Mouse (Mus musculus) heart, embryonic 16.5 days (tissue): ENCODE measurements at regions not wholly inside any gene's neighbourhood (a gene's known extent, or its start where the extent isn't known, plus 50 kb on each side); places are given as distances from the start of the nearest gene placed in this dataset.

ENCODE experiments used
- ATAC-seq: fragments of 200-750 bp; cut with Nextera tagmentation; replicated peaks from 2 replicates; pipeline ENCODE4 v1.8.0; 2017; ENCODE audit warnings: moderate number of reproducible peaks; ENCODE audit not compliant: insufficient read depth, low FRiP score; ENCODE audit errors: extremely low read depth
- H3K27ac ChIP-seq: fragments of 300-500 bp; sonication (generic); 2 replicates; pipeline ENCODE4 v1.5.1; 2014; ENCODE audit warnings: mild to moderate bottlenecking, low read length, control low read depth, moderate library complexity
- H3K27me3 ChIP-seq: fragments of 300-500 bp; sonication (generic); 2 replicates; pipeline ENCODE4 v1.6.1; 2014; ENCODE audit warnings: low read length, mixed read lengths; ENCODE audit not compliant: control insufficient read depth, insufficient read depth
- H3K36me3 ChIP-seq: fragments of 300-500 bp; sonication (generic); 2 replicates; pipeline ENCODE4 v1.6.1; 2014; ENCODE audit not compliant: control insufficient read depth, insufficient read depth
- H3K4me1 ChIP-seq: fragments of 300-500 bp; sonication (generic); 2 replicates; pipeline ENCODE4 v1.6.1; 2014; ENCODE audit warnings: low read length, mixed read lengths; ENCODE audit not compliant: control insufficient read depth, insufficient read depth
- H3K4me2 ChIP-seq: fragments of 300-500 bp; sonication (generic); 2 replicates; pipeline ENCODE4 v1.6.1; 2014; ENCODE audit warnings: low read depth, mild to moderate bottlenecking, control low read depth, low read length
- H3K4me3 ChIP-seq: fragments of 300-500 bp; sonication (generic); 2 replicates; pipeline ENCODE4 v1.5.1; 2014; ENCODE audit warnings: mild to moderate bottlenecking, control low read depth, low read length
- H3K9ac ChIP-seq: fragments of 300-500 bp; sonication (generic); 2 replicates; pipeline ENCODE4 v1.6.1; 2014; ENCODE audit warnings: low read length, control low read depth
- H3K9me3 ChIP-seq: fragments of 300-500 bp; sonication (generic); replicated peaks from 2 replicates; pipeline ENCODE4 v1.6.1; 2016; ENCODE audit warnings: low read length; ENCODE audit not compliant: control insufficient read depth
- WGBS: fragments of 180-500 bp; shearing (Covaris S2); extraction: QIAGEN DNeasy Blood & Tissue Kit; methylation state at CpG from one replicate; pipeline ENCODE4 v1.1.7; 2014; 5-methylcytosine and 5-hydroxymethylcytosine counted together

- H3K9me3 ChIP-seq: no peaks in the 10 kb centered on the region
- WGBS: 88% methylated on average over 1 of the region's 1 CpGs
- H3K4me1 ChIP-seq: peaks cover 8% of the 10 kb centered on the region; the same call in 1 of the 2 replicates
- H3K36me3 ChIP-seq: no peaks in the 10 kb centered on the region
- no peak overlapping the region for H3K27ac ChIP-seq
- no peaks in the 10 kb centered on the region for H3K27me3 ChIP-seq
- H3K4me3 ChIP-seq: no peak overlapping the region
- H3K9ac ChIP-seq: no peak overlapping the region
- ATAC-seq: no peak
- no peak overlapping the region for H3K4me2 ChIP-seq
Measured at GRCm38 (mm10) chr13:59945631-59946030, 122.7 kb upstream of the Tut7 start.

GRCm38 (mm10) chr13:59943602-59944140 is 120.7 kb upstream of the Tut7 start:
- no peak for ATAC-seq
- no peak overlapping the region for H3K9ac ChIP-seq
- H3K4me3 ChIP-seq: no peak overlapping the region
- H3K36me3 ChIP-seq: no peaks in the 10 kb centered on the region
- no peak overlapping the region for H3K4me2 ChIP-seq
- H3K27ac ChIP-seq: no peak overlapping the region
- WGBS: 57% methylated on average over 5 of the region's 5 CpGs
- H3K27me3 ChIP-seq: no peaks in the 10 kb centered on the region; the same call in 1 of the 2 replicates
- H3K9me3 ChIP-seq: no peaks in the 10 kb centered on the region
- H3K4me1 ChIP-seq: peaks cover 6% of the 10 kb centered on the region; the same call in 1 of the 2 replicates

GRCm38 (mm10) chr13:59943020-59943419 is 120.1 kb upstream of the Tut7 start:
- H3K4me3 ChIP-seq: no peak overlapping the region
- no peak overlapping the region for H3K4me2 ChIP-seq
- no peak overlapping the region for H3K9ac ChIP-seq
- H3K9me3 ChIP-seq: no peaks in the 10 kb centered on the region
- no peak overlapping the region for H3K27ac ChIP-seq
- no peaks in the 10 kb centered on the region; the same call in 1 of the 2 replicates for H3K27me3 ChIP-seq
- peaks cover 1% of the 10 kb centered on the region; the same call in 1 of the 2 replicates for H3K4me1 ChIP-seq
- no peak for ATAC-seq
- 86% methylated on average over 3 of the region's 3 CpGs for WGBS
- no peaks in the 10 kb centered on the region for H3K36me3 ChIP-seq

- WGBS: 69% methylated on average over 3 of the region's 3 CpGs
- Histone ChIP-seq H3K4me2 (no peak overlapping the region), H3K4me3 (no peak overlapping the region)
Measured at GRCm38 (mm10) chr13:59941519-59941918, 118.6 kb upstream of the Tut7 start.

GRCm38 (mm10) chr13:59940414-59941205 is 117.7 kb upstream of the Tut7 start:
- no peaks in the 10 kb centered on the region; the same call in 1 of the 2 replicates for H3K27me3 ChIP-seq
- H3K27ac ChIP-seq: no peak overlapping the region
- H3K36me3 ChIP-seq: no peaks in the 10 kb centered on the region
- 30% methylated on average over 16 of the region's 16 CpGs for WGBS
- no peak overlapping the region for H3K4me3 ChIP-seq
- no peak for ATAC-seq
- H3K9me3 ChIP-seq: no peaks in the 10 kb centered on the region
- H3K4me2 ChIP-seq: peak overlapping the region; percentile 27; the same call in 1 of the 2 replicates
- H3K4me1 ChIP-seq: no peaks in the 10 kb centered on the region
- H3K9ac ChIP-seq: no peak overlapping the region

More at GRCm38 (mm10) chr13:59941519-59941918, 118.6 kb upstream of the Tut7 start:
- H3K9ac ChIP-seq: no peak overlapping the region
- H3K36me3 ChIP-seq: no peaks in the 10 kb centered on the region
- no peaks in the 10 kb centered on the region for H3K4me1 ChIP-seq
- H3K27me3 ChIP-seq: no peaks in the 10 kb centered on the region; the same call in 1 of the 2 replicates
- ATAC-seq: no peak
- H3K9me3 ChIP-seq: no peaks in the 10 kb centered on the region
- no peak overlapping the region for H3K27ac ChIP-seq

GRCm38 (mm10) chr13:59939886-59940285 is 116.9 kb upstream of the Tut7 start:
- H3K36me3 ChIP-seq: no peaks in the 10 kb centered on the region
- H3K4me1 ChIP-seq: no peaks in the 10 kb centered on the region
- no peak overlapping the region for H3K4me3 ChIP-seq
- no peak overlapping the region for H3K4me2 ChIP-seq
- ATAC-seq: no peak
- no peak overlapping the region for H3K9ac ChIP-seq
- H3K9me3 ChIP-seq: no peaks in the 10 kb centered on the region
- no peaks in the 10 kb centered on the region; the same call in 1 of the 2 replicates for H3K27me3 ChIP-seq
- no peak overlapping the region for H3K27ac ChIP-seq
- WGBS: 47% methylated on average over 5 of the region's 5 CpGs

GRCm38 (mm10) chr13:59937147-59937546 is 114.2 kb upstream of the Tut7 start:
- Histone ChIP-seq H3K9me3 (no peaks in the 10 kb centered on the region), H3K4me2 (no peak overlapping the region), H3K27ac (no peak overlapping the region), H3K36me3 (no peaks in the 10 kb centered on the region), H3K4me1 (0 out of 2 replicates have a peak, but pooled peaks cover 2% of the 10 kb centered on the region), H3K9ac (no peak overlapping the region), H3K4me3 (no peak overlapping the region), H3K27me3 (no peaks in the 10 kb centered on the region; the same call in 1 of the 2 replicates)
- ATAC-seq: no peak
- 61% methylated on average over 3 of the region's 3 CpGs for WGBS

- Histone ChIP-seq H3K4me1 (0 out of 2 replicates have a peak, but pooled peaks cover 3% of the 10 kb centered on the region), H3K27me3 (no peaks in the 10 kb centered on the region), H3K9ac (no peak overlapping the region), H3K9me3 (no peaks in the 10 kb centered on the region), H3K4me2 (no peak overlapping the region), H3K4me3 (no peak overlapping the region), H3K27ac (no peak overlapping the region), H3K36me3 (no peaks in the 10 kb centered on the region)
- 47% methylated on average over 1 of the region's 1 CpGs for WGBS
- no peak for ATAC-seq
Measured at GRCm38 (mm10) chr13:59934556-59934955, 111.6 kb upstream of the Tut7 start.

GRCm38 (mm10) chr13:59934093-59934492 is 111.1 kb upstream of the Tut7 start:
- H3K27ac ChIP-seq: no peak overlapping the region
- 0 out of 2 replicates have a peak, but pooled peaks cover 4% of the 10 kb centered on the region for H3K4me1 ChIP-seq
- ATAC-seq: no peak
- H3K27me3 ChIP-seq: no peaks in the 10 kb centered on the region
- H3K9me3 ChIP-seq: no peaks in the 10 kb centered on the region
- 82% methylated on average over 1 of the region's 1 CpGs for WGBS
- no peak overlapping the region for H3K9ac ChIP-seq
- H3K36me3 ChIP-seq: no peaks in the 10 kb centered on the region
- H3K4me2 ChIP-seq: no peak overlapping the region
- no peak overlapping the region for H3K4me3 ChIP-seq
